ENCODE assay signal across 13 mouse cellular contexts in genomic region chr4:131391119-131391923, GRCm38 (mm10).
A peak's percentile ranks its signal among the peaks of the same experiment; 100 is the strongest.
DNase-seq lines count a peak whose midpoint lies in the region; ATAC-seq and TF ChIP-seq lines count a peak whose summit lies in the region.
"Had no signal": no experiment of that assay in that cellular context is flagged by ENCODE, and none has a peak within 500 bp of the region (broad histone marks: within the 10 kb centered on the region; RNA-seq: fewer than 3 reads in every experiment).

No protein-coding gene starts in this region.

- WGBS in lung, embryonic 14.5 days = 41% methylated on average over 10 of the region's 10 CpGs
- 48% methylated on average over 10 of the region's 10 CpGs for WGBS in lung, postnatal 0 days
- WGBS in neural tube, embryonic 14.5 days = 22% methylated on average over 10 of the region's 10 CpGs

- H3K4me3 ChIP-seq in lung, embryonic 14.5 days (ENCODE audit: low read depth, low read length) = no peak overlapping the region
- H3K4me3 ChIP-seq in lung, postnatal 0 days (ENCODE audit: low read depth, low read length) = no peak overlapping the region
- no peak overlapping the region for H3K4me3 ChIP-seq in neural tube, embryonic 14.5 days (ENCODE audit: low read depth, low read length)

- peak; percentile 30 for DNase-seq in lung, embryonic 14.5 days
- DNase-seq in lung, postnatal 0 days (ENCODE audit: low spot score) = no peak
- peak; percentile 44 for DNase-seq in embryo, embryonic 9.5 days (ENCODE audit: extremely low spot score)
- peak; percentile 95 for DNase-seq in hindlimb bud, embryonic 11.5 days (ENCODE audit: extremely low spot score, low read depth, low spot score)
- no peak for DNase-seq in layer of hippocampus, postnatal 36 days
- DNase-seq: cerebellum, postnatal 36 days; forebrain, postnatal 0 days; heart, adult 11 months; heart, postnatal 36 days; right cerebral cortex, postnatal 25 days had no signal

- TF ChIP-seq CTCF in lung, embryonic 14.5 days (IDR thresholded peaks at IDR 0.05; ENCODE audit: low read depth) = no peak
- no peak for TF ChIP-seq CTCF in lung, postnatal 0 days (IDR thresholded peaks at IDR 0.05)

- H3K27me3 ChIP-seq in lung, embryonic 14.5 days (ENCODE audit: insufficient read depth, low read length) = no peaks in the 10 kb centered on the region
- H3K27me3 ChIP-seq in lung, postnatal 0 days (replicated peaks; ENCODE audit: insufficient read depth, low read length) = no peaks in the 10 kb centered on the region
- H3K27me3 ChIP-seq in neural tube, embryonic 14.5 days (ENCODE audit: control insufficient read depth, insufficient read depth, low read length) = no peaks in the 10 kb centered on the region

- no peak overlapping the region for H3K4me2 ChIP-seq in lung, embryonic 14.5 days
- no peak overlapping the region for H3K4me2 ChIP-seq in lung, postnatal 0 days (replicated peaks; ENCODE audit: low read depth, low read length)
- no peak overlapping the region for H3K4me2 ChIP-seq in neural tube, embryonic 14.5 days (ENCODE audit: low read depth, low read length)

- TF ChIP-seq EP300 in lung, postnatal 0 days (IDR thresholded peaks at IDR 0.05) = no peak

- no peak for ATAC-seq in lung, embryonic 14.5 days (ENCODE audit: insufficient read depth)
- ATAC-seq in lung, postnatal 0 days = no peak; the same call in 1 of the 2 replicates
- peak; percentile 70 for ATAC-seq in neural tube, embryonic 14.5 days (ENCODE audit: low read depth)
- no peak for ATAC-seq in erythroblast, adult 5-6 weeks (replicated peaks; ENCODE audit: low FRiP score, poor library complexity, severe bottlenecking)
- ATAC-seq: forebrain, postnatal 0 days had no signal

- no peaks in the 10 kb centered on the region for H3K9me3 ChIP-seq in lung, embryonic 14.5 days (ENCODE audit: low read depth, low read length)
- H3K9me3 ChIP-seq in lung, postnatal 0 days (ENCODE audit: low read length) = no peaks in the 10 kb centered on the region
- H3K9me3 ChIP-seq in neural tube, embryonic 14.5 days (ENCODE audit: control insufficient read depth, low read length) = no peaks in the 10 kb centered on the region

- no peaks in the 10 kb centered on the region for H3K36me3 ChIP-seq in lung, embryonic 14.5 days (ENCODE audit: insufficient read depth)
- no peaks in the 10 kb centered on the region for H3K36me3 ChIP-seq in lung, postnatal 0 days (ENCODE audit: insufficient read depth, low read length)
- H3K36me3 ChIP-seq in neural tube, embryonic 14.5 days (ENCODE audit: control insufficient read depth, insufficient read depth, low read length) = no peaks in the 10 kb centered on the region

- no peak overlapping the region for H3K27ac ChIP-seq in lung, embryonic 14.5 days (ENCODE audit: low read depth)
- no peak overlapping the region for H3K27ac ChIP-seq in lung, postnatal 0 days (ENCODE audit: low read length)
- H3K27ac ChIP-seq in neural tube, embryonic 14.5 days (ENCODE audit: low read depth, low read length) = no peak overlapping the region
- H3K27ac ChIP-seq: liver, embryonic 14.5 days had no signal

- H3K9ac ChIP-seq in lung, embryonic 14.5 days = no peak overlapping the region
- H3K9ac ChIP-seq in lung, postnatal 0 days (replicated peaks; ENCODE audit: low read depth) = no peak overlapping the region
- H3K9ac ChIP-seq in neural tube, embryonic 14.5 days (replicated peaks; ENCODE audit: low read depth, low read length) = no peak overlapping the region
- H3K9ac ChIP-seq: forebrain, postnatal 0 days; liver, embryonic 14.5 days had no signal

- no peaks in the 10 kb centered on the region for H3K4me1 ChIP-seq in lung, embryonic 14.5 days (ENCODE audit: insufficient read depth)
- H3K4me1 ChIP-seq in lung, postnatal 0 days (ENCODE audit: insufficient read depth, low read depth, low read length) = no peaks in the 10 kb centered on the region
- H3K4me1 ChIP-seq in neural tube, embryonic 14.5 days (ENCODE audit: control insufficient read depth, insufficient read depth, low read length) = no peaks in the 10 kb centered on the region

Comparison
In these comparisons a context has a peak if more than half of its experiments do, and no peak if none do; other contexts are left out.
1. DNase-seq: peak in lung, embryonic 14.5 days (single experiment), embryo, embryonic 9.5 days (single experiment) and hindlimb bud, embryonic 11.5 days (single experiment); none in lung, postnatal 0 days (single experiment) and layer of hippocampus, postnatal 36 days (0 of 2).